Mouse (Mus musculus) granulocyte monocyte progenitor cell, adult 5-6 weeks (primary cell): ENCODE results near the gene Phospho1. TPM values are rescaled to one million over a fixed set of nuclear protein-coding genes. Genes with fewer than 3 reads are reported as not detected.

Source experiments
- ATAC-seq: replicated peaks from 2 replicates; pipeline ENCODE4 v1.8.0; 2016; ENCODE audit warnings: mild to moderate bottlenecking, moderate TSS enrichment, inconsistent platforms; ENCODE audit not compliant: poor library complexity, severe bottlenecking
- total RNA-seq, 2 experiments: library from RNA; stranded (forward) in 1 of 2; stranded (reverse) in 1 of 2; fragments of 200-712, 200-1000 nt in 1 of 2; fragments of >200 nt in 1 of 2; fragmentation: Nextera tagmentation in 1 of 2; gene quantifications; 2 replicates each; pipeline ENCODE4 v1.2.3; 2014 to 2017

Phospho1 gene
- total RNA-seq, 2 experiments from 2014 or later: 0.41 TPM; not detected in 1

DNA sequence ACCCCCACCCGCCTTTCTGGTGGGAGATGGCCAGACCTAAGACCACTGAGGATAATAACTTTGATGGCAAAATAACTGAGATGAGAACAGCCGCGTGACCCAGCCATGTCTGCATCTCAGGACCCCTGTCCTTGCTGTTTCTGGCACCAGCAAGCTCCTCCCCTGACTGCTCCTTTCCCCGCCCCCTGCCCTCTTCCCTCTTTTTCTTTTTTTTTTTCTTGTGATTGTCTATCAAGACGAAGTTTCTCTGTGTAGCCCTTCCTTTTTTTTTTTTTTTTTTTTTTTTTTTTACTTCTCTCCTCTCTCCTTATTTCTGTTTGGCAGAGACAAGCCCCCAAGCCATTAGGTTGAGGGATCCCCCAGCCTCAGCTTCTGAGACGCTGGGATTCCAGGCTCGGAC is 13.5 kb upstream of the Phospho1 start:
- ATAC-seq: 0 out of 2 replicates have a peak, but pooled peaks have one; percentile 37

DNA sequence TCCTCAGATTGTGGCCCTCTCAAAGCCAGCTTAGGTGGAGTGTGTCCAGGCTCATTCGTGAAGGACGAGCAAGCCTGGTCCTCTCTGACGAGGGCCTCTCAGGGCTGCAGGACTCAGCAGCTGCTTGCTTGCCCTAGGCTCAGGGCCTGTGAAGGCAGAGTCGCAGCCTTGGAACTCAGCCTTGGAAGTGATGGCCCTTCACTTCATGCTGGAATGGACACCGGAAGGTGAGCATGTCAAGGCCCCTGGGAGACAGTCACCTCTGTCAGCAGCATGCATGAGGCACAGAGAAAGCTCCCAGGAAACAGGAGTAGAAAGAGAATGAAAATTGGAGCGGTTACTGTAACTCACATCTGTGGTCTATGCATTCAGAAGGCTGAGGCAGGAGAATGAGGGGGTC is 12.6 kb upstream of the Phospho1 start:
- no peak for ATAC-seq

DNA sequence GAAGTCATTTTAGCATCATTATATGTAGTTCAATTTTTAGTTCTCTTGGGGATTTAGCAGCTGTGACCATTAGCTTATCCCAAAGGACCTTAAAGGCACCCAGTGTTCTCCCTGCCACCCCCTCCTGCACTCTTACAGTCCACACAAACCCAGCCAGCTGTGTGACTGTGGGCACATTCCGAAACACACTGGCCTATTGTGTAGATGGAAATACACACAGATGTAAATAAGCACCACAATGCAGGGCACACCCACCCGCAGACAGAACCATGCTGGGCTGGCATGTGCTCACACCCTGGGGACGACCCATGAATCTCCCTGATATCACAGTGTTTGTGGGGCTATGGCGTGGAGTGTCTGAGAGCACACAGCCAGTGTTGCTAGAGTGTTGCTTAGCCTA is 12.1 kb upstream of the Phospho1 start:
- ATAC-seq: no peak

DNA sequence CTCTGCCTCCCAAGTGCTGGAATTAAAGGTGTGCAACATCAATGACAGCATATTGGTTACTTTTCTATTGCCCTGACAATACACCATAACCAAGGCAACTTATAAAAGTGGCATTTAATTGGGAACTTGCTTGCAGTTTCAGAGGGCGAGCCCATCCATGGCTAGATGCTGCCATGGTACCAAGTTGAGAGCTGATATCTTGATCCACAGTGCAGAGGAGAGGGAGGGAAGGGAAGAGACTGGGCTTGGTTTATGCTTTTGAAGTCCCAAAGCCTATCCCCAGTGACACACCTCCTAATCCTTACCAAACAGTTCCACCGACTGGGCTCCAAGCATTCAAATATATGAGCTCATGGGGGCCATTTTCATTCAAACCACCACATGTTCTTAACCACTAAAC is 10.2 kb upstream of the Phospho1 start:
- ATAC-seq: no peak

DNA sequence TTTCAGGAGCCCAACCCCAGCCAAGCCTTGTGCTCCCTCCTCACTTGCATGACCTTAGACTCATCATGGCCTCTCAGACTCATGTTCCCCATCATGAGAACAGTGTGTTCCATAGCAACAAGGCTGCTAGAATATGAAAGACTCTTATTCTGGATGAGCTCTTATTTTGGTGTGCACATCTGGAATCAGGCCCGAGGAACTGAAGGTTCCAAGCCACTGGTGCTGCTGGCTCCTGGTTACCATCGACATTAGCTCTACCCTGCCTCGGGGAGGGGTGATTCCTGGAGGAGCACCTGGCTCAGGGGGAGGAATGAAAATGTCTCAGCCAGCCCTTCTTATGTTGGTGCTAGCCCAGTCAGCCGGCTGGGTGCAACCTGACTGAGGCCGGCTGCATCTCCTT is 9.4 kb upstream of the Phospho1 start:
- no peak for ATAC-seq

DNA sequence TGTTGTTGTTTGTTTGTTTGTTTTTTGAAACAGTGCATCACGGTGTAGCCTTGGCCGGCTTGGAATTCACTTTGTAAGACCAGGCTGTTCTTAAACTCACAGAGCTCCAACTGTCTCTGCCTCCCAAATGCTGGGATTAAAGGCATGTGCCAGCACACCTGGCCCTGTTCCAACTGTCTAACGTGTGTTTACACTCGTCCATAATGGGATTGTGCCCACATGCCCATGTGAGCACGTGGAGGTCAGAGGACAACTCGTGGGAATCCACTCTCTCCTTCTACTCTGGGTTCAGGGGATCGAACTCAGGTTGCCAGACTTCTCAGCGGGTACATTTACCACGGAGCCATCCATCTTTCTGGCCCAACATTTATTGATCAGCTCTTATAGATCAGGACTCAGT is 8.9 kb upstream of the Phospho1 start:
- no peak for ATAC-seq

DNA sequence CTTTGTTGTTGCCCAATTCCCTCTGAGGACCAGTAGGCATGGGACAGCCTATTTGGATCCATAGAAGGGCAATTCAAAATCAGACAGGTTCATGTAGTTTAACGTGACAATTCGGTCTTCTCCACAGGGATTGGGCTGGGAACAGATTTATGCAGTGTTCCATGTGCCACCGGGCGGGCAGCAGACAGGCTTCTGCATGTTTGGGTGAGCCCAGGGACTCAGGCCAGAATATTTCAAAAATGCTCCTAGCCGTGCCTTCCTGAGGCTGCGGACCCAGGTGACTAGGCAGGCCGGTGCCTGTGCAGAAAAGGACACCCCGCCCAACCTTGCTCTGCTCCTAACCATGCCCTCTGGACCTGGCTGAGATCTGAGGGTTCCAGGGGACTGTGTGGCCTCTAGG is 5.2 kb upstream of the Phospho1 start:
- no peak for ATAC-seq

DNA sequence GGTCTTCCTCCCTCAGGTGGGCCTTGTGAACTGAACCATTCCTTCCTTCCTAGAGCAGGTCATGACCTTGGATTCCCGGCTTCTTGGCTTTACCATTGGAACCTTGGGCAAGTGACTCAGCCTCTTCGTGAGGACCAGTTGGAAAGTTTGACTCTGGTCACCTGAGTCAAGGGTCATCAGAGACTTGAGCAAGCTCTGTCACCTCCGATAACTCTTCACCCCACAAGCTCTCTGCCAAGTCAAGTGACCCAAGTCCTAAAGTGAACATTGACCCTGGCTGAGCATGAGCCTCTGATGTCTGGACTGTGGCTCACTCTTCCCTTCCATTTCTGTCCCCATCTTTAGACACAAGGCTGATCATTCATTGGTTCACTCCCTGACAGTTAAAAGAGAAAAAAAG is 2.8 kb upstream of the Phospho1 start:
- no peak for ATAC-seq

DNA sequence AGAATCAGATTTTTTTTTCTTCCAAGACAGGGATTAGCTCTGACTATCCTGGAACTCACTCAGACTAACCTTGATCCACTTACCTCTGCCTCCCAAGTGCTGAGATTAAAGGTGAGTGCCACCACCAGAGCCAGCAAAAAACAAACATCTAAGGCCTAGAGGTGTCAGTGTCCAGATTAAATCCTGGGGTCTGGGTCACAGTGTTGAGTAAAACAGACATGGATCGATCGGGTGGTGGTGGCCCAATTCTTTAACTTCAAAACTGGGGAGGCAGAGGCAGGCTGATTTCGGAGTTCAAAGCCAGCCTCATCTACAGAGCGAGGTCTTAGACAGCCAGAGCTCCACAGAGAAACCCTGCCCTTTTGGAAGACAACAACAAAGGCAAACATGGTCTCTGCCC is 1.9 kb upstream of the Phospho1 start:
- ATAC-seq: no peak

DNA sequence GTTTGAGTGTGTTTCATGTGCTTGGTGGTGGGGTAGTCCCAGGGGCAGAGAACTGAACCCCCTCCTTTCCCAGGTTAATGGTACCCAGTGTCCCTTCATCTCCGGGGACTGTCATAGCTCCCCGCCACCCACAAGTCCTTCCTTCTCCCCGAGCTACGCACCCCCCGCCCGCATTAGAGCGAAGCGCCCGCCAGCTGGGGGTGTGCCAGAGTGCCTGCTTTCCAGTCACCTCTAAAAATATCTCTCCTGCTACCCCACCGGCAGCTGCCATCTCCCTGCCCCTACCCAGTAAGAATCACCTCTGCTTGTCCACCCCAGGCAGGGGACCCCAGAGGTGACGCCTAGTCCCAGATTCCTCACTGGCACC is 561 bp downstream of the Phospho1 start:
- 0 out of 2 replicates have a peak, but pooled peaks have one; percentile 20 for ATAC-seq

DNA sequence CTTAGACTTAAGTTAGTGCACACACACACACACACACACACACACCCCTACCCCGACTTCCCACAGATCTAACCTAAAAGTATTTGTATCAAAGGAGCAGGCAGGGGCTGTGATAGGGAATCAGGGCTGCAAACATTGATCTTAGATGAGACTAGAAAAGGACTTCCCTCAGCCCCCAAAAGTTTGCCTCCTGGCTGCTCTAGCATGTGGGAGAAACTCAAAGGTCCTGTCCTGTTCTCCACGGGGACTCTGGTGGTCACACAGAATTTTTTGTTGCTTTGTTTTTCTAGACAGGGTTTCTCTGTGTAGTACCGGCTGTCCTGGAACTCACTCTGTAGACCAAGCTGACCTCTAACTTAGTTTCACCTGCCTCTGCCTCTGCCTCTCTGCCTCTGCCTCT is 1.3 kb downstream of the Phospho1 start:
- ATAC-seq: no peak

DNA sequence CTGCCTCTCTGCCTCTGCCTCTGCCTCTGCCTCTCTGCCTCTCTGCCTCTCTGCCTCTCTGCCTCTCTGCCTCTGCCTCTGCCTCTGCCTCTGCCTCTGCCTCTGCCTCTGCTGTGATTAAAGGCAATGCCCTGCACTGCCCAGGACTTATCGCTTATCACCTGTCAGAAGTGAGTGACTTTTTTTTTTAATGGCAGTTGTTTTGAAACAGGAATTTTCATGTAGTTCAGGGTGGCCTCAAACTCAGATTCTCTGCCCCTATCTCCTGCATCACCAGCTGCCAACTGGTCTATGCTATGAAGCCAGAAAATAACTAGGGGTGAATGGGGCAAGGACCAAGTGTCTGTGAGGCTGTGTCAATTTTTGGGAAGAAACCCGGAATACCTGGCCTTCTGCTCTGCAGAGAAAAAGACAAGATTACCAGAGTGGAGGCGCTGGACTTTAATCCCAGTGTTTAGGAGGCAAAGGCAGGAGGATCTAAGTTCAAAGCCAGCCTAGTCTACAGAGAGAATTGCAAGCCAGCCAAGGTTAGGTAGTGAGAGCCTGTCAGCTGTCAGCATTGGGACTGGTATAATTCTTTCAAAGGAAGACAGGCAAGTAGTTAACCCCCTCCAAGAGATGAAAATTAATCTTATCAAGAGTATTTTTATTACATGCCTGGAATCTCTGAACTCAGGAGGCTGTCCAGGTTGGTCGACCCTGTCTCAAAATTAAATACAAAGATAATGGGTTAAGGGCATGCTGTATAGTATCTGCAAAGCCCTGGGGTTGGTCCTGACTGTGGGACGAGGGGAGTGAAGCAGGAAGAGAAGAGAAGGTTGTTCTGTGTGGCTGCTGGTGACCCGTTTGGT is 2.2 kb downstream of the Phospho1 start:
- no peak for ATAC-seq

DNA sequence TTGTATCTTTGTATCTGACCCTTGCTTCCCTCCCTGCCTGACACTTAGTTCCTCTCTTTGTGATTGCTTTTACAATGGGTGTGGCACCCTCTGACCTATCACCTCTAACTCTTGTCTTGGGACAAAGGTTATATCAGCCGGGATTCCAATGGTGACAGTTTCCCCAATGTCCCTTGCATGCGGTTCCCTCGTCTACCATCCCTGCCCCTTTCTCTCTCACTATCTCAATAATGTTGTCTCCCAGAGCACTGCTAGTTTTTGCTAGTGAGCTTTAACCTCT is 2.8 kb downstream of the Phospho1 start:
- no peak for ATAC-seq

DNA sequence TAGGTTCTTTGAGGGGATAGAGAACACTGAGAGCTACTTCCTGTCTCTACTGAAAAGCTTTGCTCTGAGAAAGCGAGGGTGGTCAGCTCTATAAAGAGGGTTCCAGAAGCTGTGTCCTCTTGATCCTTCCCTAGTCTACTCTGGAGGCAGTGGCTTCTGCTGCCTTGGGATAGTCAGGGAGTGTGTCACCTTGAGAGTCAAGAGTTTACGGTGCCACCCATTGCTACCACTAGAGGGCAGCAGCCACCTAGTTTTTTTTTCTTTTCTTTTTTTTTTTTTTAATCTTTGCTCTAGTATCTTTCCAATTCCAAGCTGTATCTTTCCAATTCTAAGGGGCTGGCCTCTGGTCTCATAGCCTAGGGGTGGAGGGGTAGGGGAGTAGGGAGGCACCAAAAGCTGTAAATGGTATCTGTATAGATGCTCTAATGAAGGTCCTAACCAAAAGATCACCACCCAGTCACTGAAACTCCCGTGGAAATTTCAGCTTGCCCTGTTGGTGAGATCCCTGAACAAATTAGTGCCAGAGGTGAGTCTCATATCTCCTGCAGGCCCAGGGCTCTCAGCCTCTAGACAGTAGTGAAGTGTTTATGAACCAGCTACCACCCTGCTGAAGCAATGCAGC is 3.3 kb downstream of the Phospho1 start:
- ATAC-seq: no peak

DNA sequence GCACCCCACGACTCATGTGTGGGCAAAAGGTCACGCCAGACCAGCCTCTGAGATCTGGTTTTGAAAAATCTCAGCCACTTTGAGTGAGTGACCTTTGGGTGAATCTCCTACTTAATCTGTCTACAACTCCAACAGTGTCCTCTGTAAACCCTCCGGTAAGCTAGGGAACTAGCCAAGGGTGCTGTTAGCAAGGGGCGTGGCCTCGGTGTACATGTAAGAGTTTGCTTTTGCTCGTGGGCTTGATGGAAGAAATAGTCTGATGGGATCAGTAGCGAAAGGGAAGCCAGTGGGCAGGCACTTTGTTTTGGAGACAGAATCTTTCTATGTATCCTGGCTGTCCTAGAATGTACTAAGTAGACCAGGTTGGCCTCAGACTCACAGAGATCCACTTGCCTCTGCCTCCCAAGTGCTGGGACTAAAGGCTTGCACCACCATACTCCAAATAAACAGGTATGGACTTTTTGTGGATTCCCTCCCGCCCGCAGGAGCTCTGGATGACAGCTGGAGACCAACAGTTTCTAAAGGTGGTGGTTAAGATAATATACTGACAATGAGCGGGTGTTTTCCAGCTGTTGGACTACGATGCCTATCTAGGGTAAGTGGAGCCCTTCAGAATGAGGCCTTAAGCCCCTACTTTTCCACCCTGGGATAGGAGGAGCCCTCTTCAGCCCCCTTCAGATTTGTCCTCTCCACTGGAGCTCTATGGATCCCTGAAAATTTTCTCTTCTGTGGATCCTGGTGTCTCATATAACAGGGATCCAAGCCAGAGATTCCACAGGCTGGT is 4.1 kb downstream of the Phospho1 start:
- ATAC-seq: no peak

DNA sequence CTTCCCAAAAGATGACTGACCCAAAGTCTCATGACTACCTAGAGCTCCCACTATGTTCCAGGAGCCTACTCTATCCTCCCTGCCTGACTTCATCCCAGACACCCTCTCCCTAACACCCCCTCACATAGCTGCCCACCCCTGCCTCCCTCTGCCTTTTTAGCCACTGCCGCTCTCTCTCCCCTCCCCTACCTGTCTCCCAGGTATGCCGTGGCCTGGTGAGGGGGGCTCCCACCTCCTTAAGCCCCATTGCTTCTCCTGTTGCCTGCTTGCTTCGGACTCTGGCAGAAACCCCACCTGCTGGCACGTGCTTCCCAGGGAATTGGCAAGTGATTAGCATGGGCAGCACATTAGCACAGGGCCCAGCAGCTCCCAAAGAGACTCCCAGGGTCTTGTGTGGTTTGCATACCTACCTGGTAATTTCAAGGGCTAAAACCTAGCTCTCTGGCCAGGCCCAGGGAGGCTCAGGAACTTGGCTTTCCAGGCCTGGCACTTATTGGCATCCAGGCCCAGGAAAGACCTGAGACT is 5.3 kb downstream of the Phospho1 start:
- no peak for ATAC-seq

DNA sequence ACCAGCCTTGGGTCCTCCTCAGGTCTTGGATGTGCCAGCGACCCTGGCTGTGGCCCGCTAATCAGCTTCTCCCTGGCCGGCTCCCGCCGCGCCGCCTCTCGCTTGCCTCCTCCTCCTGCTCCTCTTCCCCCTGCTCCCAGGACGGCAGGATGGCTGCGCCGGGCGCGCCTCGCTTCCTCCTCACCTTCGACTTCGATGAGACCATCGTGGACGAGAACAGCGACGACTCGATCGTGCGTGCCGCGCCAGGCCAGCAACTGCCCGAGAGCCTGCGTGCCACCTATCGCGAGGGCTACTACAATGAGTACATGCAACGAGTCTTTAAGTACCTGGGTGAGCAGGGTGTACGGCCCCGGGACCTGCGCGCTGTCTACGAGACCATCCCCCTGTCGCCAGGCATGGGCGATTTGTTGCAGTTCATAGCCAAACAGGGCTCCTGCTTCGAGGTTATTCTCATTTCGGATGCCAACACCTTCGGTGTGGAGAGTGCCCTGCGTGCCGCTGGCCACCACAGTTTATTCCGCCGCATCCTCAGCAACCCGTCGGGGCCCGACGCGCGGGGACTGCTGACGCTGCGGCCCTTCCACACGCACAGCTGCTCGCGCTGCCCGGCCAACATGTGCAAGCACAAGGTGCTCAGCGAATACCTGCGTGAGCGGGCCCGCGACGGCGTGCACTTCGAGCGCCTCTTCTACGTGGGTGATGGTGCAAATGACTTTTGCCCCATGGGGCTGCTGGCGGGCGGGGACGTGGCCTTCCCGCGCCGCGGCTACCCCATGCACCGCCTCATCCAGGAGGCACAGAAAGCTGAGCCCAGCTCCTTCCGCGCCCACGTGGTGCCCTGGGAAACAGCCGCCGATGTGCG is 6.3 kb downstream of the Phospho1 start:
- 0 out of 2 replicates have a peak, but pooled peaks have one; percentile 2 for ATAC-seq

DNA sequence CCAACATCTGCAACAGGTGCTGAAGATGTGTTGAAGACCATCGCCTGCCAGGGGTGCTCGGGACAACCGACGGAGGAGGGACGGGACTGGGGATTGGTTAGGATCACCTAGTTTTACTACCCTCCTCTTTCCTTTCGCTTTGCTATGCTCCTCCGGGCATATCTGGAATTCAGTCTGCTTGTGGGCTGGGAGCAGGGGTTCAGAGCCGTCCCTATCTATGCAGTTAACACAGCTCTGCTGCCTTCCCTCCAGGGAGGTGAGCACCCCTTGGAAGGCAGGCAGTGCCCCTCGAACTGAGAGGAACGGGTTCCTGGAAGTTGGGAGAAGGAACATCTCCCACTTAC is 6.9 kb downstream of the Phospho1 start:
- ATAC-seq: no peak

DNA sequence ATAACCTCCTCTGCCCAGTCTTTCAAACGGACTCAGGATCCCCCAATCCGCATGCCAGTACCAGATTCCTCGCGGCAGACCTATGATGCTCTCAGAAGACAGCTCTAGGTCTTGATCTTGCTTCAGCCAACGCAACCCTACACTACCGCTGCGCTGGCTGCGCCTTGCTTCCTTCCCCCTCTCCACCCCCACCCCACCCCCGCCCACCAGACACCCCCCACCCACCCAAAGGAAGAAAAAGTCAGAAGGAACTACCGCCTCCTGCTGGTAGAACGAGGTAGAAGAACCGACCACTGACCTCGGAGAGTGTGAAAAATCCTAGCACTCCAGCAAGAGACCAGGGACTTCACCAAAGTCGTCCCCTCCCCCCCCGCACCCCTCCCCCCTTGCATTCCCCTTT is 7.3 kb downstream of the Phospho1 start:
- ATAC-seq: no peak
